Mouse (Mus musculus) kidney, adult 18-20 months (tissue): ENCODE measurements around the gene Slc4a4.
"Not testable (repeated sequence)": the region's sequence is repeated elsewhere in the genome, so short reads cannot be mapped to it uniquely, and the experiment has no call there.

ENCODE experiments used
- DNase-seq: peaks from one replicate; pipeline ENCODE4 v3.0.0; 2021

The Slc4a4 gene

GRCm38 (mm10) chr5:88961351-88961761 lies 74.7 kb downstream of the Slc4a4 start:
- DNase-seq, result peak; percentile 54

GRCm38 (mm10) chr5:88964685-88965290 lies 78.2 kb downstream of the Slc4a4 start:
- DNase-seq, result no peak

GRCm38 (mm10) chr5:88966507-88966906 lies 79.9 kb downstream of the Slc4a4 start:
- no peak for DNase-seq

- DNase-seq, result no peak
These were observed 82.5 kb downstream of the Slc4a4 start for GRCm38 (mm10) chr5:88968923-88969639.

GRCm38 (mm10) chr5:88971554-88971953 lies 84.9 kb downstream of the Slc4a4 start:
- no peak for DNase-seq

GRCm38 (mm10) chr5:88972277-88972676 lies 85.7 kb downstream of the Slc4a4 start:
- no peak for DNase-seq

GRCm38 (mm10) chr5:88973130-88973529 lies 86.5 kb downstream of the Slc4a4 start:
- DNase-seq, result no peak

GRCm38 (mm10) chr5:88975694-88976093 lies 89.1 kb downstream of the Slc4a4 start:
- no peak for DNase-seq

GRCm38 (mm10) chr5:88976428-88976827 lies 89.8 kb downstream of the Slc4a4 start:
- no peak for DNase-seq

GRCm38 (mm10) chr5:88980740-88981139 lies 94.1 kb downstream of the Slc4a4 start:
- no peak for DNase-seq

- no peak for DNase-seq
These were observed 94.8 kb downstream of the Slc4a4 start for GRCm38 (mm10) chr5:88981243-88982014.

- no peak for DNase-seq
These were observed 95.6 kb downstream of the Slc4a4 start for GRCm38 (mm10) chr5:88982040-88982736.

- DNase-seq, result no peak
These were observed 96.6 kb downstream of the Slc4a4 start for GRCm38 (mm10) chr5:88983170-88983569.

GRCm38 (mm10) chr5:88983652-88984051 lies 97.0 kb downstream of the Slc4a4 start:
- no peak for DNase-seq

- peak; percentile 27 for DNase-seq
These were observed 102.4 kb downstream of the Slc4a4 start for GRCm38 (mm10) chr5:88989018-88989417.

- DNase-seq, result peak; percentile 72
These were observed 103.7 kb downstream of the Slc4a4 start for GRCm38 (mm10) chr5:88990196-88990747.

GRCm38 (mm10) chr5:88991309-88991708 lies 104.7 kb downstream of the Slc4a4 start:
- not testable (repeated sequence) for DNase-seq

GRCm38 (mm10) chr5:88994533-88994932 lies 107.9 kb downstream of the Slc4a4 start:
- peak; percentile 17 for DNase-seq

- no peak for DNase-seq
These were observed 109.6 kb downstream of the Slc4a4 start for GRCm38 (mm10) chr5:88996246-88996645.

GRCm38 (mm10) chr5:88997277-88997676 lies 110.7 kb downstream of the Slc4a4 start:
- no peak for DNase-seq

GRCm38 (mm10) chr5:88999793-89000192 lies 113.2 kb downstream of the Slc4a4 start:
- DNase-seq, result peak; percentile 21

- no peak for DNase-seq
These were observed 114.0 kb downstream of the Slc4a4 start for GRCm38 (mm10) chr5:89000598-89000997.

GRCm38 (mm10) chr5:89010116-89010515 lies 123.5 kb downstream of the Slc4a4 start:
- DNase-seq, result no peak
